Mouse (Mus musculus): ENCODE measurements around the gene Adk. TPM values are rescaled to one million over a fixed set of nuclear protein-coding genes. Genes with fewer than 3 reads are reported as not detected.
A peak's percentile ranks its signal among the peaks of the same experiment; 100 is the strongest.

Adk gene
- polyA plus RNA-seq, 1 experiment from 2014 or later: 112 TPM

GRCm38 (mm10) chr14:21143406-21144115 is 91.2 kb downstream of the Adk start:
- DNase-seq (ENCODE audit: low spot score, missing footprints) (no peak), ATAC-seq (ENCODE audit: low FRiP score) (no peak)
- H3K4me2 ChIP-seq: no peak overlapping the region
- no peak overlapping the region for H3K9ac ChIP-seq (ENCODE audit: low read length)
- no peak overlapping the region for H3K27ac ChIP-seq (ENCODE audit: low read depth, low read length)
- H3K4me3 ChIP-seq (ENCODE audit: low read depth, low read length): no peak overlapping the region
- WGBS: 76% methylated on average over 8 of the region's 8 CpGs
- H3K9me3 ChIP-seq (ENCODE audit: control insufficient read depth, low read length): no peaks in the 10 kb centered on the region
- H3K4me1 ChIP-seq (ENCODE audit: control insufficient read depth, insufficient read depth, low read length): no peaks in the 10 kb centered on the region
- H3K27me3 ChIP-seq (ENCODE audit: control insufficient read depth, insufficient read depth, low read length): no peaks in the 10 kb centered on the region
- H3K36me3 ChIP-seq (ENCODE audit: control insufficient read depth, insufficient read depth, low read length): no peaks in the 10 kb centered on the region

GRCm38 (mm10) chr14:21147171-21147570 is 94.8 kb downstream of the Adk start:
- ATAC-seq (ENCODE audit: low FRiP score): no peak
- WGBS: 92% methylated on average over 1 of the region's 1 CpGs
- Histone ChIP-seq H3K9me3 (ENCODE audit: control insufficient read depth, low read length) (no peaks in the 10 kb centered on the region), H3K4me2 (no peak overlapping the region), H3K9ac (ENCODE audit: low read length) (no peak overlapping the region), H3K4me1 (ENCODE audit: control insufficient read depth, insufficient read depth, low read length) (no peaks in the 10 kb centered on the region), H3K27ac (ENCODE audit: low read depth, low read length) (no peak overlapping the region), H3K36me3 (ENCODE audit: control insufficient read depth, insufficient read depth, low read length) (no peaks in the 10 kb centered on the region), H3K4me3 (ENCODE audit: low read depth, low read length) (no peak overlapping the region), H3K27me3 (ENCODE audit: control insufficient read depth, insufficient read depth, low read length) (no peaks in the 10 kb centered on the region)
- DNase-seq (ENCODE audit: low spot score, missing footprints): peak; percentile 10

GRCm38 (mm10) chr14:21150301-21150700 is 97.9 kb downstream of the Adk start:
- no peak overlapping the region for H3K27ac ChIP-seq (ENCODE audit: low read depth, low read length)
- H3K36me3 ChIP-seq (ENCODE audit: control insufficient read depth, insufficient read depth, low read length): no peaks in the 10 kb centered on the region
- H3K9me3 ChIP-seq (ENCODE audit: control insufficient read depth, low read length): no peaks in the 10 kb centered on the region
- no peak overlapping the region for H3K4me2 ChIP-seq
- H3K4me3 ChIP-seq (ENCODE audit: low read depth, low read length): no peak overlapping the region
- 83% methylated on average over 4 of the region's 4 CpGs for WGBS
- H3K4me1 ChIP-seq (ENCODE audit: control insufficient read depth, insufficient read depth, low read length): no peaks in the 10 kb centered on the region
- DNase-seq (ENCODE audit: low spot score, missing footprints): peak; percentile 26
- H3K27me3 ChIP-seq (ENCODE audit: control insufficient read depth, insufficient read depth, low read length): no peaks in the 10 kb centered on the region
- ATAC-seq (ENCODE audit: low FRiP score): no peak
- no peak overlapping the region for H3K9ac ChIP-seq (ENCODE audit: low read length)

GRCm38 (mm10) chr14:21152055-21152454 is 99.7 kb downstream of the Adk start:
- H3K9me3 ChIP-seq (ENCODE audit: control insufficient read depth, low read length): no peaks in the 10 kb centered on the region
- peak; percentile 57 for DNase-seq (ENCODE audit: low spot score, missing footprints)
- H3K27ac ChIP-seq (ENCODE audit: low read depth, low read length): no peak overlapping the region
- ATAC-seq (ENCODE audit: low FRiP score): no peak
- H3K36me3 ChIP-seq (ENCODE audit: control insufficient read depth, insufficient read depth, low read length): no peaks in the 10 kb centered on the region
- WGBS: 94% methylated on average over 6 of the region's 6 CpGs
- H3K4me3 ChIP-seq (ENCODE audit: low read depth, low read length): no peak overlapping the region
- no peaks in the 10 kb centered on the region for H3K27me3 ChIP-seq (ENCODE audit: control insufficient read depth, insufficient read depth, low read length)
- no peaks in the 10 kb centered on the region for H3K4me1 ChIP-seq (ENCODE audit: control insufficient read depth, insufficient read depth, low read length)
- H3K4me2 ChIP-seq: no peak overlapping the region
- no peak overlapping the region for H3K9ac ChIP-seq (ENCODE audit: low read length)

GRCm38 (mm10) chr14:21165706-21166105 is 113.3 kb downstream of the Adk start:
- Histone ChIP-seq H3K4me3 (ENCODE audit: low read depth, low read length) (no peak overlapping the region), H3K4me1 (ENCODE audit: control insufficient read depth, insufficient read depth, low read length) (no peaks in the 10 kb centered on the region), H3K4me2 (no peak overlapping the region), H3K27me3 (ENCODE audit: control insufficient read depth, insufficient read depth, low read length) (no peaks in the 10 kb centered on the region), H3K36me3 (ENCODE audit: control insufficient read depth, insufficient read depth, low read length) (no peaks in the 10 kb centered on the region), H3K27ac (ENCODE audit: low read depth, low read length) (no peak overlapping the region), H3K9ac (ENCODE audit: low read length) (no peak overlapping the region), H3K9me3 (ENCODE audit: control insufficient read depth, low read length) (no peaks in the 10 kb centered on the region)
- WGBS: 70% methylated on average over 10 of the region's 10 CpGs
- DNase-seq (ENCODE audit: low spot score, missing footprints) (peak; percentile 80), ATAC-seq (ENCODE audit: low FRiP score) (no peak)

GRCm38 (mm10) chr14:21166114-21166513 is 113.7 kb downstream of the Adk start:
- H3K9ac ChIP-seq (ENCODE audit: low read length): no peak overlapping the region
- H3K27me3 ChIP-seq (ENCODE audit: control insufficient read depth, insufficient read depth, low read length): no peaks in the 10 kb centered on the region
- no peaks in the 10 kb centered on the region for H3K36me3 ChIP-seq (ENCODE audit: control insufficient read depth, insufficient read depth, low read length)
- H3K4me1 ChIP-seq (ENCODE audit: control insufficient read depth, insufficient read depth, low read length): no peaks in the 10 kb centered on the region
- WGBS: 74% methylated on average over 3 of the region's 3 CpGs
- H3K27ac ChIP-seq (ENCODE audit: low read depth, low read length): no peak overlapping the region
- H3K9me3 ChIP-seq (ENCODE audit: control insufficient read depth, low read length): no peaks in the 10 kb centered on the region
- H3K4me2 ChIP-seq: no peak overlapping the region
- DNase-seq (ENCODE audit: low spot score, missing footprints) (peak; percentile 82), ATAC-seq (ENCODE audit: low FRiP score) (no peak)
- no peak overlapping the region for H3K4me3 ChIP-seq (ENCODE audit: low read depth, low read length)

GRCm38 (mm10) chr14:21173973-21174745 is 121.8 kb downstream of the Adk start:
- no peak for ATAC-seq (ENCODE audit: low FRiP score)
- H3K4me3 ChIP-seq (ENCODE audit: low read depth, low read length): no peak overlapping the region
- no peak overlapping the region for H3K9ac ChIP-seq (ENCODE audit: low read length)
- 92% methylated on average over 1 of the region's 1 CpGs for WGBS
- no peaks in the 10 kb centered on the region for H3K4me1 ChIP-seq (ENCODE audit: control insufficient read depth, insufficient read depth, low read length)
- no peaks in the 10 kb centered on the region for H3K9me3 ChIP-seq (ENCODE audit: control insufficient read depth, low read length)
- no peaks in the 10 kb centered on the region for H3K36me3 ChIP-seq (ENCODE audit: control insufficient read depth, insufficient read depth, low read length)
- peak; percentile 6 for DNase-seq (ENCODE audit: low spot score, missing footprints)
- H3K4me2 ChIP-seq: no peak overlapping the region
- H3K27me3 ChIP-seq (ENCODE audit: control insufficient read depth, insufficient read depth, low read length): no peaks in the 10 kb centered on the region
- no peak overlapping the region for H3K27ac ChIP-seq (ENCODE audit: low read depth, low read length)

- Histone ChIP-seq H3K27ac (ENCODE audit: low read depth, low read length) (no peak overlapping the region), H3K9me3 (ENCODE audit: control insufficient read depth, low read length) (no peaks in the 10 kb centered on the region), H3K4me1 (ENCODE audit: control insufficient read depth, insufficient read depth, low read length) (no peaks in the 10 kb centered on the region), H3K27me3 (ENCODE audit: control insufficient read depth, insufficient read depth, low read length) (no peaks in the 10 kb centered on the region), H3K9ac (ENCODE audit: low read length) (no peak overlapping the region), H3K4me2 (no peak overlapping the region), H3K36me3 (ENCODE audit: control insufficient read depth, insufficient read depth, low read length) (no peaks in the 10 kb centered on the region), H3K4me3 (ENCODE audit: low read depth, low read length) (no peak overlapping the region)
- DNase-seq (ENCODE audit: low spot score, missing footprints) (peak; percentile 31), ATAC-seq (ENCODE audit: low FRiP score) (no peak)
- WGBS: 80% methylated on average over 2 of the region's 2 CpGs
Observed at GRCm38 (mm10) chr14:21174804-21175203, 122.4 kb downstream of the Adk start.

- no peak for ATAC-seq (ENCODE audit: low FRiP score)
- 79% methylated on average over 2 of the region's 2 CpGs for WGBS
- Histone ChIP-seq H3K4me1 (ENCODE audit: control insufficient read depth, insufficient read depth, low read length) (no peaks in the 10 kb centered on the region), H3K36me3 (ENCODE audit: control insufficient read depth, insufficient read depth, low read length) (no peaks in the 10 kb centered on the region), H3K9me3 (ENCODE audit: control insufficient read depth, low read length) (no peaks in the 10 kb centered on the region), H3K27me3 (ENCODE audit: control insufficient read depth, insufficient read depth, low read length) (no peaks in the 10 kb centered on the region), H3K4me2 (no peak overlapping the region), H3K4me3 (ENCODE audit: low read depth, low read length) (no peak overlapping the region), H3K9ac (ENCODE audit: low read length) (no peak overlapping the region), H3K27ac (ENCODE audit: low read depth, low read length) (no peak overlapping the region)
- DNase-seq (ENCODE audit: low spot score, missing footprints): no peak
Observed at GRCm38 (mm10) chr14:21177781-21178180, 125.4 kb downstream of the Adk start.

Data from midbrain, embryonic 11.5 days (tissue).